Mouse (Mus musculus) ES-E14 (cell line): ENCODE results near the gene Elp5.
"Not testable (repeated sequence)": the region's sequence is repeated elsewhere in the genome, so short reads cannot be mapped to it uniquely, and the experiment has no call there.

Experiments used
- CHD2 ChIP-seq: IDR thresholded peaks from 2 replicates; pipeline ENCODE4 v1.6.1; 2014; ENCODE audit warnings: mild to moderate bottlenecking, low read depth, low read length, inconsistent platforms
- MAFK ChIP-seq: IDR thresholded peaks from 2 replicates; pipeline ENCODE4 v1.6.1; 2014; ENCODE audit warnings: mild to moderate bottlenecking, low read depth, low read length, inconsistent platforms; ENCODE audit not compliant: insufficient read depth
- ZNF384 ChIP-seq: IDR thresholded peaks from 2 replicates; pipeline ENCODE4 v1.6.1; 2012; ENCODE audit warnings: low read depth, low read length, inconsistent platforms

DNA sequence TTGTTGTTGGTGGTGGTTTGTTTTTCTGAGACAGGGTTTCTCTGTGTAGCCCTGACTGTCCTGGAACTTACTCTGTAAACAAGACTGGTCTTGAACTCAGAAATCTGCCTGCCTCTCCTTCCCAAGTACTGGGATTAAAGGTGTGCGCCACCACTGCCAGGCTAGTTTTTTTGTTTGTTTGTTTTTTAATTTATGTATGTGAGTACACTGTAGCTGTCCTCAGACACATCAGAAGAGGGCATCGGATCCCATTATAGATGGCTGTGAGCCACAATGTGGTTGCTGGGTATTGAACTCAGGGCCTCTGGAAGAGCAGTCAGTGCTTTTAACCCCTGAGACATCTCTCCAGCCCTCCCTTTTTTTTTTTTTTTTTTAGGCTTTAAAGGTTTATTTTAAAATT, 33.9 kb upstream of the Elp5 start:
- TF ChIP-seq ZNF384, CHD2, MAFK: not testable (repeated sequence)
